Mouse (Mus musculus) heart, embryonic 11.5 days (tissue): ENCODE data around the gene Nrxn3. TPM values are rescaled to one million over a fixed set of nuclear protein-coding genes. Genes with fewer than 3 reads are reported as not detected.

Experiments
- ATAC-seq: fragments of 200-750 bp; cut with Nextera tagmentation; replicated peaks from 2 replicates; pipeline ENCODE4 v1.8.0; 2017; ENCODE audit warnings: moderate library complexity; ENCODE audit not compliant: insufficient number of reproducible peaks, low FRiP score, low TSS enrichment
- H3K27ac ChIP-seq: fragments of 300-500 bp; sonication (generic); 2 replicates; pipeline ENCODE4 v1.5.1; 2014; ENCODE audit warnings: mild to moderate bottlenecking, low read depth, low read length
- H3K27me3 ChIP-seq: fragments of 300-500 bp; sonication (generic); 2 replicates; pipeline ENCODE4 v1.6.1; 2014; ENCODE audit warnings: mild to moderate bottlenecking, low read length, mixed read lengths; ENCODE audit not compliant: control insufficient read depth, insufficient read depth
- H3K36me3 ChIP-seq: fragments of 300-500 bp; sonication (generic); 2 replicates; pipeline ENCODE4 v1.6.1; 2014; ENCODE audit warnings: mild to moderate bottlenecking, low read length, moderate library complexity, mixed read lengths; ENCODE audit not compliant: control insufficient read depth, insufficient read depth
- H3K4me1 ChIP-seq: fragments of 300-500 bp; sonication (generic); 2 replicates; pipeline ENCODE4 v1.6.1; 2014; ENCODE audit warnings: low read length; ENCODE audit not compliant: control insufficient read depth, insufficient read depth
- H3K4me2 ChIP-seq: fragments of 300-500 bp; sonication (generic); 2 replicates; pipeline ENCODE4 v1.6.1; 2014; ENCODE audit warnings: mild to moderate bottlenecking, moderate library complexity
- H3K4me3 ChIP-seq: fragments of 300-500 bp; sonication (generic); 2 replicates; pipeline ENCODE4 v1.5.1; 2014; ENCODE audit warnings: low read depth, low read length
- H3K9ac ChIP-seq: fragments of 300-500 bp; sonication (generic); 2 replicates; pipeline ENCODE4 v1.6.1; 2014; ENCODE audit warnings: mild to moderate bottlenecking, low read depth, low read length, moderate library complexity
- H3K9me3 ChIP-seq: fragments of 300-500 bp; sonication (generic); replicated peaks from 2 replicates; pipeline ENCODE4 v1.6.1; 2016; ENCODE audit warnings: low read length; ENCODE audit not compliant: control insufficient read depth
- WGBS: fragments of 180-500 bp; shearing (Covaris S2); extraction: QIAGEN DNeasy Blood & Tissue Kit; methylation state at CpG from one replicate; pipeline ENCODE4 v1.1.7; 2014; ENCODE audit not compliant: insufficient replicate concordance; 5-methylcytosine and 5-hydroxymethylcytosine counted together
- polyA plus RNA-seq: library from polyadenylated mRNA; unstranded; fragments of >200 nt; fragmentation: Nextera tagmentation; extraction: Ambion mirVana; gene quantifications from 2 replicates; pipeline ENCODE4 v1.2.1, GENCODE M21; 2014

The Nrxn3 gene
- polyA plus RNA-seq, 1 experiment from 2014 or later, result 4.5 TPM

DNA sequence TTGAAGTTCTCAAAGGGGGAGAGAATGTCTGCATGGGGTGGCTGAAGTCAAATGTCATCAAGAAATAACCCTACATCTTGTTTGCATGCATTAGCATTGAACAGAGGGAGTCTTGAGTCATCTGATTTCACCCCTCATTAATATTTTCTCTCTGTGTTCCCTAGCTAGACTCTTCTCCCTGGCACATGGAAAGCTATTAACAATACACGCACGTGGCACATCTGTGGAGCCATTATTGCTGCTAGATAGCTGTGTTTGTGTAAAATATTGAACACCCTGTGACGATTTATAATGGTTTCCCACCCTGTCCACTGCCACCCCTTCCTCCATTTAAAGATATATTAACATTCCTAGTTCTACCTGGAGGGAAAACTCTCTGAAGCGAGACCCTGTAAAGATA is 405.9 kb downstream of the Nrxn3 start:
- Histone ChIP-seq H3K9me3 (no peaks in the 10 kb centered on the region), H3K4me3 (no peak overlapping the region), H3K9ac (no peak overlapping the region), H3K4me1 (no peaks in the 10 kb centered on the region), H3K27ac (no peak overlapping the region), H3K27me3 (no peaks in the 10 kb centered on the region), H3K4me2 (no peak overlapping the region), H3K36me3 (no peaks in the 10 kb centered on the region)
- 62% methylated on average over 4 of the region's 4 CpGs for WGBS
- ATAC-seq, result no peak

DNA sequence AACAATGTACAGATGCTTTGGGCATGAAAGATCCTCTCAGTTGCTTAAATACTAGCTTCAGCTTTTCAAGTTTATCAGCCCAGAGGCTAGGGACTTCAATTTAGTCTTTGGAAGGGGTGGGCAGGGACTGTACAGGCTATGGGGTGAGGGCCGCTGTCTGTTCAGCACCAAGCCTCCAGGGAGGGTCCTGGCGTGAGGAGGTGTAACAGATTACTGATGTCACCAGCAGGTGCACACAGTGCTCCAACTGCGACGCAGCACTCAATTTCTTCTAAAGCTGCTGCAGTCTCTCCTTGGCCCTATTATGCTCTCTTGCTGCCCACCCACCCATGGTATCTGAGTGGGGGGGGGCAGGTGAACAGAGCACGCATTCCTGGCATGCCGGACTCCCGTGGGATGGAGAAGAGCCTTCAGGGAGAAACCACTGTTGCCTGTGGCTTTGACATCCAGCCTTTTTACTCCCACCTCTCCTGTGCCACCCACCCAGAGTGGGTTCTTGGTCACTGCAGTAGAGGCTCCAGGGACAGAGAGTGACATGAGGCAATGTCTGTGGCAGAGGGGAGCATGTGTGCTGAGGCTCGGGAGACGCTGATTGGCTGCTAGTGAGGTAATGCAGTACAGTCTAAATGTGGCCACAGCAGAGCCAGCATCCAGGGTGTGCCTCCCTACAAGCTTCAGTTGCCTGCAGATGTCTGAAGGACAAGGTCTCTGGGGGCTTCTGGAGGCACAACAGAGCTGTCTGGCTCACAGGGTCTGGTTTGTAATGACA is 406.6 kb downstream of the Nrxn3 start:
- Histone ChIP-seq H3K36me3 (no peaks in the 10 kb centered on the region), H3K4me3 (no peak overlapping the region), H3K9me3 (no peaks in the 10 kb centered on the region), H3K27ac (no peak overlapping the region), H3K27me3 (no peaks in the 10 kb centered on the region), H3K4me1 (no peaks in the 10 kb centered on the region), H3K9ac (no peak overlapping the region), H3K4me2 (no peak overlapping the region)
- 48% methylated on average over 9 of the region's 9 CpGs for WGBS
- no peak for ATAC-seq

DNA sequence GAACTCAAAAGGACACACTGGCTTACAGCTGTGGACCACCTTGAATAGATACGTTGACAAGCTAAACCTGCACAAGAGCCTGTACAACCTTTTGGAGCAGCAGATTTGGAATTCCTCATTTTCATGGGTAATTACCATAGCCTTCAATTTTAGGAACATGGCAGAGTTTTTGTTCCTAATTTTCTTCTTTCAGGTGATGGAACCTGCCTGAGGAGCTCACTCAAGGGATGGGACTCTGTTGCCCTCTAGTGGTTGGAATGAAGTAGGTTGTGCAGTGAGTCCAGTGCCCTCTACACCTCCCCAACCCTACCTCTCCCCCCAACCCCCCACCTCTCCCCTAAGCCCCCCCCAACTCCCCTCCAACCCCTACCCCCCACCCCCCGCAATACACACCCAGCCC is 411.7 kb downstream of the Nrxn3 start:
- Histone ChIP-seq H3K27ac (no peak overlapping the region), H3K9ac (no peak overlapping the region), H3K4me2 (no peak overlapping the region), H3K36me3 (no peaks in the 10 kb centered on the region), H3K4me1 (no peaks in the 10 kb centered on the region), H3K9me3 (no peaks in the 10 kb centered on the region), H3K27me3 (no peaks in the 10 kb centered on the region), H3K4me3 (no peak overlapping the region)
- WGBS, result 56% methylated on average over 2 of the region's 2 CpGs
- no peak for ATAC-seq

DNA sequence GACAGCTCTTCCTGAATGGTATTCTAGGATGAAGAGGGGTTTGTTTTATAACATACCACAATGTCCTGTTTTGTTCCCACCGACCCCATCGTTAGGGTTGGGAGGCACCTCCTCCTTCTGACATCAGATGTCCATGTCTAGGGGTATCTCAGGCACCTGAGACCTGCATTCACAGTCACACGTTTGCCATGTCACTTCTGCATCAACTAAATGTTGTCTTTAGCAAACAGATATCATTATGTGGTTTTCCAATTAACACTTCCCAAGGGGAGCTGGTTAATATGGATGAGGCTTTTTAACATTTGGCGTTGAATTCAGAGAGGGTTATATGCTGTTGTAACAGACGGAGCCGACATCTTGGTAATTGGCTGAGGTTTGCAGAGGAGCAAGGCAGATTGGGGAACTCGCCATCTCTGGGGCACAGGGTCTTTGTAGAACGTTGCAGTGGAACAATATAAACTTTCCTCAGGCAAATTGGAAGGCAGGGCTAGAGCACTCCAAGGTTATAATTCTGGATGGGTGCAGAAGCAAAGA is 412.2 kb downstream of the Nrxn3 start:
- H3K4me1 ChIP-seq, result no peaks in the 10 kb centered on the region
- H3K4me2 ChIP-seq, result no peak overlapping the region
- WGBS, result 69% methylated on average over 8 of the region's 8 CpGs
- no peaks in the 10 kb centered on the region for H3K27me3 ChIP-seq
- no peak overlapping the region for H3K4me3 ChIP-seq
- no peak overlapping the region for H3K27ac ChIP-seq
- no peaks in the 10 kb centered on the region for H3K9me3 ChIP-seq
- no peak for ATAC-seq
- H3K36me3 ChIP-seq, result no peaks in the 10 kb centered on the region
- H3K9ac ChIP-seq, result no peak overlapping the region

GRCm38 (mm10) chr12:89148974-89149411 is 426.3 kb downstream of the Nrxn3 start:
- Histone ChIP-seq H3K9ac (no peak overlapping the region), H3K4me1 (no peaks in the 10 kb centered on the region), H3K9me3 (no peaks in the 10 kb centered on the region), H3K27ac (no peak overlapping the region), H3K27me3 (no peaks in the 10 kb centered on the region), H3K36me3 (no peaks in the 10 kb centered on the region), H3K4me2 (no peak overlapping the region), H3K4me3 (no peak overlapping the region)
- 30% methylated on average over 3 of the region's 3 CpGs for WGBS
- no peak for ATAC-seq

GRCm38 (mm10) chr12:89149455-89149854 is 426.8 kb downstream of the Nrxn3 start:
- H3K4me1 ChIP-seq, result no peaks in the 10 kb centered on the region
- no peak overlapping the region for H3K4me3 ChIP-seq
- no peak overlapping the region for H3K27ac ChIP-seq
- no peak for ATAC-seq
- H3K9me3 ChIP-seq, result no peaks in the 10 kb centered on the region
- H3K9ac ChIP-seq, result no peak overlapping the region
- H3K27me3 ChIP-seq, result no peaks in the 10 kb centered on the region
- 64% methylated on average over 2 of the region's 2 CpGs for WGBS
- no peaks in the 10 kb centered on the region for H3K36me3 ChIP-seq
- H3K4me2 ChIP-seq, result no peak overlapping the region

GRCm38 (mm10) chr12:89156086-89156757 is 433.5 kb downstream of the Nrxn3 start:
- no peak overlapping the region for H3K9ac ChIP-seq
- 59% methylated on average over 9 of the region's 9 CpGs for WGBS
- no peaks in the 10 kb centered on the region for H3K4me1 ChIP-seq
- no peak overlapping the region for H3K4me2 ChIP-seq
- no peaks in the 10 kb centered on the region for H3K36me3 ChIP-seq
- H3K27ac ChIP-seq, result no peak overlapping the region
- ATAC-seq, result no peak
- H3K9me3 ChIP-seq, result no peaks in the 10 kb centered on the region
- no peaks in the 10 kb centered on the region for H3K27me3 ChIP-seq
- no peak overlapping the region for H3K4me3 ChIP-seq

DNA sequence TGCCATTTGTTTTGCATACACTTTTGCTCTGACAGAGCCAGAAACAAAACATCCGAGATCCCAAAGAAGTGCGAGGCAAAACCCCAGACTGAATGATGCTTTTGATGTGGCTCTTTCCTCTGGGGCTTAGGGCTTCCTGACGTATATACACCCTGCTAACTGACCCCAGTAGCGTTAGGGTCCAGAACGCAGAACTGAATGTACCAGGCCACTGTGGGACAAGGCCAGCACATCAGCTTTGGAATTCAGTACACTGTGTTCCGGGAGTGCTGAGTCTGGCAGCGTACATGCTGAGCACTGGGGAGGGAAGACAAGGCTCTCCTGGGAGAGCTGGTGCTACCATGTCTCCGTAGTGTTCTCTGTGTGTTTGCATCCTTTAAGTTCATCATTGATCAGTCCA is 436.7 kb downstream of the Nrxn3 start:
- 66% methylated on average over 8 of the region's 8 CpGs for WGBS
- Histone ChIP-seq H3K9me3 (no peaks in the 10 kb centered on the region), H3K27ac (no peak overlapping the region), H3K36me3 (no peaks in the 10 kb centered on the region), H3K4me1 (no peaks in the 10 kb centered on the region), H3K27me3 (no peaks in the 10 kb centered on the region), H3K9ac (no peak overlapping the region), H3K4me2 (no peak overlapping the region), H3K4me3 (no peak overlapping the region)
- no peak for ATAC-seq
